ENCODE assay signal across 10 mouse cellular contexts in genomic region chr3:126044327-126044726, GRCm38 (mm10).
DNase-seq lines count a peak whose midpoint lies in the region; ATAC-seq and TF ChIP-seq lines count a peak whose summit lies in the region.
"Had no signal": no experiment of that assay in that cellular context is flagged by ENCODE, and none has a peak within 500 bp of the region (broad histone marks: within the 10 kb centered on the region; RNA-seq: fewer than 3 reads in every experiment).

No protein-coding gene starts in this region.

- H3K27ac ChIP-seq in heart, embryonic 14.5 days (replicated peaks in 1 of 2; ENCODE audit: control insufficient read depth in 1 of 2, insufficient read depth in 1 of 2, low read depth in 2 of 2, low read length in 2 of 2): no peak overlapping the region
- no peak overlapping the region for H3K27ac ChIP-seq in midbrain, embryonic 13.5 days
- no peak overlapping the region for H3K27ac ChIP-seq in midbrain, embryonic 16.5 days (ENCODE audit: low read length)
- H3K27ac ChIP-seq in cerebellum, adult 2 months (ENCODE audit: insufficient read depth, low read length): no peak overlapping the region

- ATAC-seq in heart, embryonic 14.5 days (ENCODE audit: insufficient number of reproducible peaks, insufficient read depth, low FRiP score, low read depth): no peak; the same call in 1 of the 2 replicates
- peak; percentile 56; the same call in 1 of the 2 replicates for ATAC-seq in midbrain, embryonic 13.5 days
- ATAC-seq in midbrain, embryonic 16.5 days: no peak

- H3K4me3 ChIP-seq in heart, embryonic 14.5 days (ENCODE audit: control insufficient read depth in 1 of 2, insufficient read depth in 1 of 2, low read depth in 1 of 2, low read length in 2 of 2): no peak overlapping the region
- H3K4me3 ChIP-seq in midbrain, embryonic 13.5 days (replicated peaks): no peak overlapping the region
- no peak overlapping the region for H3K4me3 ChIP-seq in midbrain, embryonic 16.5 days (ENCODE audit: low read depth, low read length)
- H3K4me3 ChIP-seq in cerebellum, adult 2 months (replicated peaks; ENCODE audit: insufficient read depth, low read depth, low read length): no peak overlapping the region

- no peak for TF ChIP-seq POLR2A in cerebellum, adult 2 months (IDR thresholded peaks at IDR 0.05; ENCODE audit: borderline replicate concordance, insufficient read depth, low read length)

- DNase-seq in heart, adult 9 months (ENCODE audit: low spot score in 2 of 2): no peak
- DNase-seq in embryo, embryonic 9.5 days (ENCODE audit: extremely low spot score): peak; percentile 2
- peak; percentile 47 to 49 for DNase-seq in thymus, postnatal 10 days (ENCODE audit: low spot score in 2 of 2)
- DNase-seq in cerebellum, adult 2 months: no peak
- DNase-seq in cerebellum, adult 8-10 months: no peak
- DNase-seq: cerebellum, adult 18-20 months; heart, postnatal 14 days had no signal

- no peaks in the 10 kb centered on the region for H3K9me3 ChIP-seq in heart, embryonic 14.5 days (ENCODE audit: control insufficient read depth, low read length)
- H3K9me3 ChIP-seq in midbrain, embryonic 13.5 days: no peaks in the 10 kb centered on the region
- no peaks in the 10 kb centered on the region for H3K9me3 ChIP-seq in midbrain, embryonic 16.5 days (replicated peaks; ENCODE audit: control insufficient read depth, low read length, poor library complexity, severe bottlenecking)

- no peaks in the 10 kb centered on the region for H3K27me3 ChIP-seq in heart, embryonic 14.5 days (ENCODE audit: control insufficient read depth, insufficient read depth, low read length)
- no peaks in the 10 kb centered on the region for H3K27me3 ChIP-seq in midbrain, embryonic 13.5 days
- H3K27me3 ChIP-seq in midbrain, embryonic 16.5 days (ENCODE audit: control insufficient read depth, insufficient read depth, low read depth, low read length): no peaks in the 10 kb centered on the region
- no peaks in the 10 kb centered on the region for H3K27me3 ChIP-seq in cerebellum, adult 2 months (ENCODE audit: control insufficient read depth, insufficient read depth, low read length)

- no peak for TF ChIP-seq CTCF in cerebellum, adult 2 months (IDR thresholded peaks at IDR 0.05; ENCODE audit: borderline replicate concordance, insufficient read depth, low read depth, low read length)

- H3K4me2 ChIP-seq in heart, embryonic 14.5 days (ENCODE audit: low read length): 0 out of 2 replicates have a peak overlapping the region, but pooled peaks have one; percentile 11
- no peak overlapping the region for H3K4me2 ChIP-seq in midbrain, embryonic 13.5 days (replicated peaks)
- no peak overlapping the region for H3K4me2 ChIP-seq in midbrain, embryonic 16.5 days (ENCODE audit: low read length)

- H3K36me3 ChIP-seq in heart, embryonic 14.5 days (ENCODE audit: control insufficient read depth, insufficient read depth, low read length): no peaks in the 10 kb centered on the region
- H3K36me3 ChIP-seq in midbrain, embryonic 13.5 days: no peaks in the 10 kb centered on the region
- H3K36me3 ChIP-seq in midbrain, embryonic 16.5 days (ENCODE audit: control insufficient read depth, insufficient read depth, low read length): no peaks in the 10 kb centered on the region

- H3K9ac ChIP-seq in heart, embryonic 14.5 days (ENCODE audit: low read length): no peak overlapping the region
- no peak overlapping the region for H3K9ac ChIP-seq in midbrain, embryonic 13.5 days (replicated peaks)
- no peak overlapping the region for H3K9ac ChIP-seq in midbrain, embryonic 16.5 days (ENCODE audit: low read depth, low read length)

- WGBS in heart, embryonic 14.5 days: 13% methylated on average over 3 of the region's 3 CpGs
- WGBS in midbrain, embryonic 13.5 days: 16% methylated on average over 3 of the region's 3 CpGs
- WGBS in midbrain, embryonic 16.5 days: 19% methylated on average over 3 of the region's 3 CpGs
- 21% methylated on average over 3 of the region's 3 CpGs for WGBS in cerebellum, adult 2 months

- peaks cover 0 to 6% of the 10 kb centered on the region in 2 experiments; a peak in 1 of 4 replicates for H3K4me1 ChIP-seq in heart, embryonic 14.5 days (ENCODE audit: control insufficient read depth in 2 of 2, insufficient read depth in 2 of 2, low read length in 2 of 2)
- H3K4me1 ChIP-seq in midbrain, embryonic 13.5 days (replicated peaks): 0 out of 2 replicates have a peak, but pooled peaks cover 3% of the 10 kb centered on the region
- H3K4me1 ChIP-seq in midbrain, embryonic 16.5 days (ENCODE audit: control insufficient read depth, insufficient read depth, low read length): no peaks in the 10 kb centered on the region
- H3K4me1 ChIP-seq in cerebellum, adult 2 months (ENCODE audit: control insufficient read depth, insufficient read depth, low read length): no peaks in the 10 kb centered on the region

Comparison
In these comparisons a context has a peak if more than half of its experiments do, and no peak if none do; other contexts are left out.
1. DNase-seq: peak in embryo, embryonic 9.5 days (single experiment) and thymus, postnatal 10 days (2 of 2); none in heart, adult 9 months (0 of 2), cerebellum, adult 2 months (0 of 2) and cerebellum, adult 8-10 months (single experiment).